Mouse (Mus musculus): ENCODE data around the gene Gm9611. TPM values are rescaled to one million over a fixed set of nuclear protein-coding genes. Genes with fewer than 3 reads are reported as not detected.

The Gm9611 gene
- polyA plus RNA-seq (2012): not detected in 2 replicates

DNA sequence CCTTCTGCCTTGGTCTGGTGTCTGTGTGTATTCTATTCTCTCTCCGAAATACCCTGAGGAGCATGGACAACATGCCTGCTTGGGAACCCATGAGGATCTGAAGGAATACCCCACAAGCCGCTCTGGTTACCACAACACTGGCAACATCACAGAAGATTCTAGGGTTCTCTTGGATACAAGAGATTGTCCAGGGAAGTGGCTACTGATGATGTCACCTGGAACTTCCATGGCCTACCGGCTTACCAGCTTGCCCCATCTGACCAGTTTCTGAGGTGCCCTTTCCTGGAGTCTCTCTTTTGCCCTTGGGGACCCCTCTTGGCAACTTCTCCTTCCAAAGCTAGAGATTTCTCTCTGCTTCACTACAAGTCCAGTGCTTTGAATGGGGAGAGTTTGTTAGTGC is at the start of gene Gm9611:
Gene Gm9611, minus strand, starts transcription at position 101 of the 400 bp plus-strand sequence.

DNA sequence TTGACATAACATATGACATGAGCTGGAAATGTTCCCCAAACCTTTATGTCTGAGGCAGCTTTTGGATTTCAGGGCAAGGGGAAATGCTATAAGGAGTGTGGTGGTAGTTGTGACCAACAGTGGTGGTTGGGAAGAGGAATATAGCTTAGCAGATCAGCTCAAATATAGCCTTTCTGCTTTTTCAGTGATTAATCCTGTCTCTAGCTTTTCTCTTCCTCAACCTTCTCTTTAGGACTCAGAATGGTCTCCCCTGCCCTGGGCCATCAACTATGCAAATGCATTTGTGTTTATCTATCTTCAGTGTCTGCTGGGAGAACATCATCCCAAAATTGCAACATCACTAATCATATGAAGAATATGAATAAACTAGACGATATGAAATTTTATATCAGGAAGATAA is 12.8 kb upstream of the Gm9611 start, which contains the start of gene Gm7995:
Gene Gm7995, plus strand, starts transcription at position 301 of the 400 bp plus-strand sequence.

DNA sequence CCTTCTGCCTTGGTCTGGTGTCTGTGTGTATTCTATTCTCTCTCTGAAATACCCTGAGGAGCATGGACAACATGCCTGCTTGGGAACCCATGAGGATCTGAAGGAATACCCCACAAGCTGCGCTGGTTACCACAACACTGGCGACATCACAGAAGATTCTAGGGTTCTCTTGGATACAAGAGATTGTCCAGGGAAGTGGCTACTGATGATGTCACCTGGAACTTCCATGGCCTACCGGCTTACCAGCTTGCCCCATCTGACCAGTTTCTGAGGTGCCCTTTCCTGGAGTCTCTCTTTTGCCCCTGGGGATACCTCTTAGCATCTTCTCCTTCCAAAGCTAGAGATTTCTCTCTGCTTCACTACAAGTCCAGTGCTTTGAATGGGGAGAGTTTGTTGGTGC is 37.2 kb downstream of the Gm9611 start, which contains the start of gene Gm17026:
Gene Gm17026, minus strand, starts transcription at position 101 of the 400 bp plus-strand sequence.

Other genes starting within 250 kb of the Gm9611 start
- gene Gm7951, start 180.0 kb downstream of the Gm9611 start, polyA plus RNA-seq (2012): not detected in 2 replicates
- gene Gm17027, start 134.7 kb downstream of the Gm9611 start, polyA plus RNA-seq (2012): not detected in 2 replicates
- not detected in 2 replicates for gene Gm3573, start 106.6 kb downstream of the Gm9611 start, polyA plus RNA-seq (2012)
- gene Gm17026, start 37.3 kb downstream of the Gm9611 start, polyA plus RNA-seq (2012): not detected in 2 replicates
- not detected in 2 replicates for gene Gm7995, start 12.9 kb upstream of the Gm9611 start, polyA plus RNA-seq (2012)
- not detected in 2 replicates for gene Gm8005, start 142.3 kb upstream of the Gm9611 start, polyA plus RNA-seq (2012)
- gene Gm8011, start 166.5 kb upstream of the Gm9611 start, polyA plus RNA-seq (2012): not detected in 2 replicates
- not detected in 2 replicates for gene Gm8020, start 205.0 kb upstream of the Gm9611 start, polyA plus RNA-seq (2012)
- gene Gm8024, start 226.9 kb upstream of the Gm9611 start, polyA plus RNA-seq (2012): not detected in 2 replicates